Mouse (Mus musculus): ENCODE measurements around the gene Kcnh3. TPM values are rescaled to one million over a fixed set of nuclear protein-coding genes. Genes with fewer than 3 reads are reported as not detected.

The Kcnh3 gene
- polyA plus RNA-seq (2012; ENCODE audit: insufficient read depth, insufficient read length, missing spikeins), result not detected in 2 replicates

- H3K4me3 ChIP-seq (ENCODE audit: insufficient read depth, low read length), result peak within 1 kb of the TSS; percentile 44
- no peaks in the 10 kb centered on the region for H3K4me1 ChIP-seq (ENCODE audit: control insufficient read depth, insufficient read depth, low read length)
- no peak within 1 kb of the TSS for H3K27ac ChIP-seq (ENCODE audit: insufficient read depth, low read depth, low read length)
- no peak for TF ChIP-seq CTCF (IDR thresholded peaks at IDR 0.05; ENCODE audit: low read depth, low read length)
- TF ChIP-seq POLR2A (IDR thresholded peaks at IDR 0.05; ENCODE audit: borderline replicate concordance, low read depth, low read length), result no peak
These were observed at the start of gene Kcnh3 for GRCm38 (mm10) chr15:99224208-99224911. Gene Kcnh3, plus strand, starts transcription at chr15:99224861.

DNA sequence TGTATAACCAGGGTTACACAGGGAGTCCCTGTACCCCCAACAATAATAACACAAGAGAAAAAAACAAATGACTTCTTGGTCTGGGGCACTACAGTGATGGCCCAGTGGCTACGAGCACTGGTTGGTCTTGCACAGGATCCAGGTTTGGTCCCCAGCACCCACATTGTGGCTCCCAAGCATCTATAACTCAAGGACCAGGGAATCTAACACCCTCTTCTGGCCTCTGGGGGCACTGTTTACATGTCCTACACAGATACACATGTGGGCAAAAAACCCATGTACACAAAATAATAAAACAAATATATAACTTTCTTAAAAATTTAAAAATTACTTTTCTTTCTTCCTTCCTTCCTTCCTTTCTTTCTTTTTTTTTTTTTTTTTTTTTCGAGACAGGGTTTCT is 45.0 kb upstream of the Kcnh3 start:
- no peak for TF ChIP-seq CTCF (IDR thresholded peaks at IDR 0.05; ENCODE audit: low read depth, low read length)
- no peak for TF ChIP-seq POLR2A (IDR thresholded peaks at IDR 0.05; ENCODE audit: borderline replicate concordance, low read depth, low read length)
- H3K4me1 ChIP-seq (ENCODE audit: control insufficient read depth, insufficient read depth, low read length), result no peaks in the 10 kb centered on the region
- no peak overlapping the region for H3K4me3 ChIP-seq (ENCODE audit: insufficient read depth, low read length)
- no peak overlapping the region for H3K27ac ChIP-seq (ENCODE audit: insufficient read depth, low read depth, low read length)

DNA sequence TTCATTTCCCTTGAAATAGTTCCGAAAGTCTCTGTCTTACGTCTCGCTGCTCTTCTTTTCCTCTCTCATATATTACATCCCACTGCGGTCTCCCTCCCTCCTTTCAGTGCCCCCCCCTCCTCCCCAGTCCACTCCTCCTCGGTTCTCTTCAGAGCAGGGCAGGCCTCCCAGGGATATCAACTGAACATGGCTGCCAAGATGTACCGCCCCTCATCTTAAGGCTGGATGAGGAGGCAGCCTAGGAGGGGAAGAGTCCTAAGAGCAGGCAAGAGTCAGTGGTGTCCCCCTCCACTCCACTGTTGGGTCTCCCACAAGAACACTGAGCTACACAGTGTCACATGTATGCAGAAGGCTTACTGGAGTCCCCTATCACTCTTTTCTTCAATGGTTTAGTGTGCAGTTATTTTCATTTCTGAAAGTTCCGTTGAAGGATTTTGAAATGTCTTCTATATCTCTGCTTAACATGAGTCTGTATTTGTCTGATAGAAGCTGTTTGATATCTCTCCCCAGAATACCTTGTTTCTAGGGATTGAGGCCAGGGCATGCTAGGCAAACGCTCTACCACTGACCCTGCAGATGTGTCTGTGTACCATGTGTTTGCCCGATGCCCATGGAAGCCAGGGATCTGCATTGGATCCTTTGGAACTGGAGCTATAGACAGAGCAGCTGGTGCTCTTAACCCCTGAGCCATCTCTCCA is 40.3 kb upstream of the Kcnh3 start:
- H3K4me1 ChIP-seq (ENCODE audit: control insufficient read depth, insufficient read depth, low read length), result no peaks in the 10 kb centered on the region
- TF ChIP-seq CTCF (IDR thresholded peaks at IDR 0.05; ENCODE audit: low read depth, low read length) (no peak), POLR2A (IDR thresholded peaks at IDR 0.05; ENCODE audit: borderline replicate concordance, low read depth, low read length) (no peak)
- H3K27ac ChIP-seq (ENCODE audit: insufficient read depth, low read depth, low read length), result no peak overlapping the region
- H3K4me3 ChIP-seq (ENCODE audit: insufficient read depth, low read length), result no peak overlapping the region

- H3K4me3 ChIP-seq (ENCODE audit: insufficient read depth, low read length), result no peak overlapping the region
- H3K27ac ChIP-seq (ENCODE audit: insufficient read depth, low read depth, low read length), result no peak overlapping the region
- no peaks in the 10 kb centered on the region for H3K4me1 ChIP-seq (ENCODE audit: control insufficient read depth, insufficient read depth, low read length)
- TF ChIP-seq POLR2A (IDR thresholded peaks at IDR 0.05; ENCODE audit: borderline replicate concordance, low read depth, low read length) (no peak), CTCF (IDR thresholded peaks at IDR 0.05; ENCODE audit: low read depth, low read length) (no peak)
These were observed 30.3 kb upstream of the Kcnh3 start for GRCm38 (mm10) chr15:99194358-99194757.

DNA sequence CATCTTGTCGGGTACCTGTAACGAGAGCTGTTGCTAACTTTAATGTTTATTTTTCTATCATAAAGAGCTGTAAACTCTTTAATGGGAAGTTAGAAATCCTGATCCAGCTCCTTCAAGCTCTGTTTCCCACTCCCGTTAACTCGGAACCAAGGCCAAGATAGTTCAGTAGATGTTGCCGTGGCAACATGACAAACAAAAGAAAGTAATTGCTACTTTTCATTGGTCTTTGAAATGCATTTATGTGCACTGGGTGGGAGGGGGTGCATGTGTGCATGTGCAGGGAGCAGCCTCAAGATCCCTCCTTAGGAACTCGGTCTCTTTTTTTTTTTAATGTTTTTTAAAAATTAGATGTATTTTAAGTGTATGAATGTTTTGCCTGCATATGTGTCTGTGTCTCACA is 29.6 kb upstream of the Kcnh3 start:
- H3K27ac ChIP-seq (ENCODE audit: insufficient read depth, low read depth, low read length), result no peak overlapping the region
- H3K4me3 ChIP-seq (ENCODE audit: insufficient read depth, low read length), result no peak overlapping the region
- H3K4me1 ChIP-seq (ENCODE audit: control insufficient read depth, insufficient read depth, low read length), result no peaks in the 10 kb centered on the region
- TF ChIP-seq CTCF (IDR thresholded peaks at IDR 0.05; ENCODE audit: low read depth, low read length) (no peak), POLR2A (IDR thresholded peaks at IDR 0.05; ENCODE audit: borderline replicate concordance, low read depth, low read length) (no peak)

- no peak overlapping the region for H3K4me3 ChIP-seq (ENCODE audit: insufficient read depth, low read length)
- peaks cover 13% of the 10 kb centered on the region for H3K4me1 ChIP-seq (ENCODE audit: control insufficient read depth, insufficient read depth, low read length)
- no peak overlapping the region for H3K27ac ChIP-seq (ENCODE audit: insufficient read depth, low read depth, low read length)
- TF ChIP-seq CTCF (IDR thresholded peaks at IDR 0.05; ENCODE audit: low read depth, low read length) (no peak), POLR2A (IDR thresholded peaks at IDR 0.05; ENCODE audit: borderline replicate concordance, low read depth, low read length) (no peak)
These were observed 25.9 kb upstream of the Kcnh3 start for GRCm38 (mm10) chr15:99198761-99199160.

DNA sequence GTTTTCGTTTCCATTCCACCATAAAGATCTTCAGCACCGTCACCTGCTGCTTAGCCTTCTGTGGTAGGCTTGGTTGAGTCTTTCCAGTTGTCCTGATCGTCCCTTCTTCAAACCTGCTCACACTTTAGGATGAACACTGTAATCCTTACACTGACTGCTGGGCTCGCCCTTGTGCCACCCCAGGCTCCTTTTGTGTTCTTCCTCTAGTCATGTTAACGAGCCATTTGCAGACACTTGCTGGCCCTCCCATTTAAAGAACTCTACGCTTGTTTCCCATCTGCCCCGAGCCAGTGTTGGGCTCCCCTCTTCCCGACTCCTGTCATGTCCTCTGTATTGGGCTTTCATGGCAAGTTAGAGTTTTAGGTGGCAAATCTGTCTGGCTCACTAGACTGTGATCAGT is 18.7 kb upstream of the Kcnh3 start:
- Histone ChIP-seq H3K4me3 (ENCODE audit: insufficient read depth, low read length) (no peak overlapping the region), H3K27ac (ENCODE audit: insufficient read depth, low read depth, low read length) (no peak overlapping the region), H3K4me1 (ENCODE audit: control insufficient read depth, insufficient read depth, low read length) (peaks cover 12% of the 10 kb centered on the region)
- TF ChIP-seq CTCF (IDR thresholded peaks at IDR 0.05; ENCODE audit: low read depth, low read length), result no peak
- TF ChIP-seq POLR2A (IDR thresholded peaks at IDR 0.05; ENCODE audit: borderline replicate concordance, low read depth, low read length), result no peak

DNA sequence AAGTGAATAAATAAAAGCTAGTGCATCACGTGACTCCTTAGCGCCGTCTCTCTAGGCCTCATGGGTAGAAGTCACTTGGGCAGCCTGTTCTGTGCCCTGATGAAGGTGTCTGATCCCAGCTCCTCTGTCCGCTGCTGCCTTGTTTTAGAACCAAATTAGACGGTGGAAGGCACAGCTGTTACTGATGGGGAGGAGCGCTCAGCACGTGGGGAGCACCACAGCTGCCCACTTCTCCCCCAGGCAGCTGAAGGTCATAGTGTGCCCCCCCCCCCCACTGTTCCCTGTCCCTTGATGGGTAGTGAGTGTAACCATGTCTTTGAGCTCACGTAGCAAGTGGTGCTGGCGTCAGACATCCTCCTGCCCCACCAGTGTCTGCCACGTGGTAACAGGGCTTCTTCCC is 11.5 kb upstream of the Kcnh3 start:
- no peak overlapping the region for H3K27ac ChIP-seq (ENCODE audit: insufficient read depth, low read depth, low read length)
- no peak overlapping the region for H3K4me3 ChIP-seq (ENCODE audit: insufficient read depth, low read length)
- no peaks in the 10 kb centered on the region for H3K4me1 ChIP-seq (ENCODE audit: control insufficient read depth, insufficient read depth, low read length)
- TF ChIP-seq CTCF (IDR thresholded peaks at IDR 0.05; ENCODE audit: low read depth, low read length) (no peak), POLR2A (IDR thresholded peaks at IDR 0.05; ENCODE audit: borderline replicate concordance, low read depth, low read length) (no peak)

GRCm38 (mm10) chr15:99214941-99215340 is 9.7 kb upstream of the Kcnh3 start:
- TF ChIP-seq POLR2A (IDR thresholded peaks at IDR 0.05; ENCODE audit: borderline replicate concordance, low read depth, low read length), result no peak
- H3K27ac ChIP-seq (ENCODE audit: insufficient read depth, low read depth, low read length), result no peak overlapping the region
- no peaks in the 10 kb centered on the region for H3K4me1 ChIP-seq (ENCODE audit: control insufficient read depth, insufficient read depth, low read length)
- no peak overlapping the region for H3K4me3 ChIP-seq (ENCODE audit: insufficient read depth, low read length)

GRCm38 (mm10) chr15:99215741-99216463 is 8.8 kb upstream of the Kcnh3 start:
- H3K27ac ChIP-seq (ENCODE audit: insufficient read depth, low read depth, low read length), result no peak overlapping the region
- no peak for TF ChIP-seq POLR2A (IDR thresholded peaks at IDR 0.05; ENCODE audit: borderline replicate concordance, low read depth, low read length)
- TF ChIP-seq CTCF (IDR thresholded peaks at IDR 0.05; ENCODE audit: low read depth, low read length), result no peak
- H3K4me1 ChIP-seq (ENCODE audit: control insufficient read depth, insufficient read depth, low read length), result no peaks in the 10 kb centered on the region
- no peak overlapping the region for H3K4me3 ChIP-seq (ENCODE audit: insufficient read depth, low read length)
